Mouse (Mus musculus): ENCODE measurements around the gene Slc29a3. TPM values are rescaled to one million over a fixed set of nuclear protein-coding genes. Genes with fewer than 3 reads are reported as not detected.

Slc29a3 gene
- polyA plus RNA-seq (2012; ENCODE audit: low replicate concordance): 4.7 and 24.1 TPM in 2 replicates

GRCm38 (mm10) chr10:60752040-60753020 is at the start of gene Slc29a3:
Gene Slc29a3, minus strand, starts transcription at chr10:60752794.

GRCm38 (mm10) chr10:60696390-60696789 is 56.2 kb downstream of the Slc29a3 start, which contains the start of gene Cdh23:
Gene Cdh23, minus strand, starts transcription at chr10:60696490.

Other genes starting within 250 kb of the Slc29a3 start
- gene Cdh23, start 56.3 kb downstream of the Slc29a3 start, polyA plus RNA-seq (2012; ENCODE audit: low replicate concordance): 0.55 and 0.69 TPM in 2 replicates
- 0.12 and 0.39 TPM in 2 replicates for gene Unc5b, start 78.8 kb upstream of the Slc29a3 start, polyA plus RNA-seq (2012; ENCODE audit: low replicate concordance)

All from hematopoietic multipotent progenitor cell, adult 10-12 weeks (in vitro differentiated cells).